8 mouse cellular contexts compared by ENCODE assay signal in the genomic region with DNA sequence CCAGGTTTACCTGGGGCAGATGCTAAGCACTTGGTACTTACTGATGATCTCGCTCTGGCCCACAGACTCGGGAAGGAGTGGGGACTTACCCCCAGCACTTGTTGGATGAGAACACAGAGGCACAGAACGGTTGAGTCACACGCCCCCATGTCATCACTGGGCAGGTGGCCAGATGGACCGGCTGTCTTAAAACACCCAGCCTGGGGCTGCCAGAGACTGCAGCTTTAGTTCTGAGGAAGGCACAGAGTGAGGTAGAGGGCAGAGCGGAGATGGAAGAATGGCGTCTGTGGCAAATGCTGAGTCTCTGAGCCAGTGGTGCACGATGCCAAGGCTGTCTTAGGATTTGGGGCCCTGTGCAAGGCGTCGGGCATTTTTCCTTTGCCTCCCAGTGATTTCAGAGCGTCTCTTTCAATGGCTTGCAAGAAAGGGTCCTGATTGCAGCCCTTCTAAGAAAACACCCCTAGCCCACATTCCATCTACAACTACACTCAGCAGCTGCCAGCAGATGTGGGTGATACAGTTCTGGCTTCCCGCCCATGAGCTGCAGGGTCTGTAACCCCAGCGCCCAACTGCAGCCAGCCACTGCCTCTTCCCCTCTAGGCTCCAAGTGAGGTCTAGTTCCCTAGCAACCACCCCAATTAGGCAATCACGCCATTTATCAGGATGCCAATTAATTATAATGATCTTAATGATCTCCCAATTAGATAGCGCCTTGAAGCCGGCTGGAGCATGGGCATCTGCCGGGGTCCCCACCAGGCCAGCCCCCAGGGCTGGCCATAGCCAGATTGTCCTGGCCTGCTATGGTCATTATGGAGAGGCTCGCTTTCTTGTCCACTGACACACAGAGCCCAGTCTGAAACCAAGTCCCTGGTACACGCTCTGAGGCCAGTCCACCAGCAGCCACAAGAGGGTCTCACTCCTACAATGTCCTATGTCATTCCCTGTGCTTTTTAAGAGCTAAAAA. TPM values are rescaled to one million over a fixed set of nuclear protein-coding genes. Genes with fewer than 3 reads are reported as not detected.
DNase-seq lines count a peak whose midpoint lies in the region; ATAC-seq and TF ChIP-seq lines count a peak whose summit lies in the region.

No protein-coding gene starts in this region.

- peaks cover 27% of the 10 kb centered on the region for H3K79me2 ChIP-seq in C2C12 (ENCODE audit: control insufficient read depth, insufficient read depth)

- H3K79me3 ChIP-seq in C2C12 (ENCODE audit: low read depth) = peaks cover 5% of the 10 kb centered on the region

- no peaks in the 10 kb centered on the region for H3K9me3 ChIP-seq in forebrain, embryonic 15.5 days
- no peaks in the 10 kb centered on the region for H3K9me3 ChIP-seq in heart, embryonic 15.5 days (replicated peaks)

- peaks cover 62% of the 10 kb centered on the region for H3K4me1 ChIP-seq in forebrain, embryonic 15.5 days
- H3K4me1 ChIP-seq in heart, embryonic 15.5 days (replicated peaks) = peaks cover 79% of the 10 kb centered on the region

- H3K4me3 ChIP-seq in C2C12 (ENCODE audit: insufficient read depth, poor library complexity, severe bottlenecking) = no peak overlapping the region
- H3K4me3 ChIP-seq in forebrain, embryonic 15.5 days = no peak overlapping the region
- no peak overlapping the region for H3K4me3 ChIP-seq in heart, embryonic 15.5 days

- H3K36me3 ChIP-seq in C2C12 (ENCODE audit: control insufficient read depth, insufficient read depth) = no peaks in the 10 kb centered on the region
- H3K36me3 ChIP-seq in forebrain, embryonic 15.5 days = no peaks in the 10 kb centered on the region
- H3K36me3 ChIP-seq in heart, embryonic 15.5 days = no peaks in the 10 kb centered on the region

- TF ChIP-seq CTCF in C2C12 (IDR thresholded peaks at IDR 0.05; ENCODE audit: control insufficient read depth, insufficient read depth, insufficient read length) = no peak

- peak; percentile 74 for ATAC-seq in forebrain, embryonic 15.5 days (replicated peaks)
- ATAC-seq in heart, embryonic 15.5 days (replicated peaks; ENCODE audit: insufficient number of reproducible peaks, insufficient read depth, low FRiP score, low read depth) = no peak; the same call in 1 of the 2 replicates

- H3K27ac ChIP-seq in forebrain, embryonic 15.5 days (replicated peaks) = peak overlapping the region; percentile 67
- peak overlapping the region; percentile 93 for H3K27ac ChIP-seq in heart, embryonic 15.5 days

- no peaks in the 10 kb centered on the region for H3K27me3 ChIP-seq in C2C12 (ENCODE audit: control insufficient read depth, insufficient read depth, insufficient read length)
- H3K27me3 ChIP-seq in forebrain, embryonic 15.5 days = peaks cover 24% of the 10 kb centered on the region
- no peaks in the 10 kb centered on the region for H3K27me3 ChIP-seq in heart, embryonic 15.5 days

- H3ac ChIP-seq in C2C12 (ENCODE audit: control insufficient read depth, insufficient read length, low read depth) = no peak overlapping the region

- peak overlapping the region; percentile 21 for H3K4me2 ChIP-seq in forebrain, embryonic 15.5 days (replicated peaks)
- H3K4me2 ChIP-seq in heart, embryonic 15.5 days = peak overlapping the region; percentile 77

- peak; percentile 93 for DNase-seq in brain, adult 2 months (ENCODE audit: low read depth, low spot score)
- DNase-seq in layer of hippocampus, adult 9-11 months = peak; percentile 92
- DNase-seq in lung, postnatal 14 days = peak; percentile 85
- DNase-seq in skeletal muscle tissue, adult 2 months (ENCODE audit: low read depth, low spot score) = peak; percentile 88
- DNase-seq in spleen, postnatal 4 days (ENCODE audit: low spot score in 2 of 2) = no peak

- H3K9ac ChIP-seq in forebrain, embryonic 15.5 days (replicated peaks) = no peak overlapping the region
- H3K9ac ChIP-seq in heart, embryonic 15.5 days = peak overlapping the region; percentile 35; the same call in 1 of the 2 replicates

- WGBS in forebrain, embryonic 15.5 days = 14% methylated on average over 19 of the region's 19 CpGs
- 43% methylated on average over 19 of the region's 19 CpGs for WGBS in heart, embryonic 15.5 days

TF ChIP-seq in C2C12, 6 proteins besides CTCF, POLR2A, EP300 and RAD21:
- peak; percentile 56 for TF ChIP-seq MYOD1 (IDR thresholded peaks at IDR 0.05; ENCODE audit: control insufficient read depth, insufficient read length, low read depth)
- TF ChIP-seq USF1 (IDR thresholded peaks at IDR 0.05; ENCODE audit: low read depth) = no peak
- peak; percentile 23 for TF ChIP-seq CEBPB (IDR thresholded peaks at IDR 0.05; ENCODE audit: low read depth)
TF ChIP-seq in C2C12: peak in this region for 2.

RNA-seq across cellular contexts. Expression of a gene that starts 3.7 kb away (rescaled TPM):
- 25.8 TPM for polyA plus RNA-seq in C2C12 (2012; fragmentation: generic; extraction: Trizol)
- polyA plus RNA-seq in forebrain, embryonic 15.5 days (2015; fragmentation: Nextera tagmentation; extraction: Ambion mirVana) = 30.3 and 36.0 TPM in 2 replicates
- polyA plus RNA-seq in heart, embryonic 15.5 days (2015; fragmentation: Nextera tagmentation; extraction: Ambion mirVana) = 80.6 and 94.0 TPM in 2 replicates

Comparison
In these comparisons a context has a peak if more than half of its experiments do, and no peak if none do; other contexts are left out.
1. DNase-seq: peak in brain, adult 2 months (single experiment), layer of hippocampus, adult 9-11 months (single experiment), lung, postnatal 14 days (single experiment) and skeletal muscle tissue, adult 2 months (single experiment); none in spleen, postnatal 4 days (0 of 2).